Mouse (Mus musculus) E14TG2a.4 (cell line): Measurements from ENCODE around the gene Adora2b.

Source experiments
- CTCF ChIP-seq: conservative IDR thresholded peaks from 2 replicates; pipeline ENCODE4 v1.5.1; 2014; ENCODE audit warnings: low read length
- NANOG ChIP-seq: IDR thresholded peaks from 2 replicates; pipeline ENCODE4 v1.6.1; 2014; ENCODE audit warnings: borderline replicate concordance, low read length, mixed read lengths
- POU5F1 ChIP-seq: IDR thresholded peaks from 2 replicates; pipeline ENCODE4 v1.6.1; 2014; ENCODE audit warnings: low read length, borderline replicate concordance

DNA sequence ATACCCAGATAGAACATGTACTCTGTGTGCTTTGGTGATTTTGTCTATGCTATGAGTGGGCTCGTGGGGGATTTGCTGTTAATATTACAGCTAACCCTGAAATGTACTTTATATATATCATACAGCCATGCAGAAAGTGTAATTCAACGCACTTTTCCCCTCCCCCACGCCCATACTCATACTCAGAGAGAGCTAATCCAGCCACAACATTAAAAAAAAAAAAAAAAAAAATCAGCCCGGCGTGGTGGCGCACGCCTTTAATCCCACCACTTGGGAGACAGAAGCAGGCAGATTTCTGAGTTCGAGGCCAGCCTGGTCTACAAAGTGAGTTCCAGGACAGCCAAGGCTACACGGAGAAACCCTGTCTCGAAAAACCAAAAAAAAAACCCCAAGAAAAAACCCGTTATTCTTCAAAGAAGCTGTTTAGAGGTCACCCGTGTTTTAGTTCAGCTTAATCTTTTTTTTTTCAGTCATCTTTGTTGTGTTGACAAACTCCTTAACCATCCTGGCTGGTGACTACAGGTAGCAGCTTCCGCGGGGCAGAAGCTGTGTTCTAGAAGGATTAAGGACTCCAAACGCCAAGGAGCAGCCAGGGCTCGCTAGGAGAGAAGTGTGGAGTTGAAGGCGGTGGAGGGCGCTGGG, 904 bp upstream of the Adora2b start:
- TF ChIP-seq CTCF (no peak), POU5F1 (no peak), NANOG (no peak)
